Mouse (Mus musculus) hindbrain, embryonic 11.5 days (tissue): ENCODE results near the gene Dph6. TPM values are rescaled to one million over a fixed set of nuclear protein-coding genes. Genes with fewer than 3 reads are reported as not detected.

ENCODE experiments used
- ATAC-seq: fragments of 200-750 bp; cut with Nextera tagmentation; 2 replicates; pipeline ENCODE4 v1.8.0; 2017; ENCODE audit warnings: mild to moderate bottlenecking, moderate TSS enrichment, moderate library complexity; ENCODE audit not compliant: low FRiP score
- DNase-seq: peaks from one replicate; pipeline ENCODE4 v3.0.0-alpha.2; 2015; ENCODE audit warnings: low spot score
- H3K27ac ChIP-seq: fragments of 300-500 bp; sonication (generic); 2 replicates; pipeline ENCODE4 v1.5.1; 2014; ENCODE audit warnings: mild to moderate bottlenecking, low read depth, low read length
- H3K27me3 ChIP-seq: fragments of 300-500 bp; sonication (generic); 2 replicates; pipeline ENCODE4 v1.6.1; 2014; ENCODE audit warnings: mild to moderate bottlenecking, low read length, moderate library complexity, mixed read lengths; ENCODE audit not compliant: control insufficient read depth, insufficient read depth
- H3K36me3 ChIP-seq: fragments of 300-500 bp; sonication (generic); 2 replicates; pipeline ENCODE4 v1.6.1; 2014; ENCODE audit warnings: mild to moderate bottlenecking, low read length, moderate library complexity, mixed read lengths; ENCODE audit not compliant: control insufficient read depth, insufficient read depth
- H3K4me1 ChIP-seq: fragments of 300-500 bp; sonication (generic); replicated peaks from 2 replicates; pipeline ENCODE4 v1.6.1; 2014; ENCODE audit warnings: low read length, mixed read lengths; ENCODE audit not compliant: control insufficient read depth, insufficient read depth
- H3K4me2 ChIP-seq: fragments of 300-500 bp; sonication (generic); replicated peaks from 2 replicates; pipeline ENCODE4 v1.6.1; 2014; ENCODE audit warnings: mild to moderate bottlenecking, low read depth, low read length
- H3K4me3 ChIP-seq: fragments of 300-500 bp; sonication (generic); 2 replicates; pipeline ENCODE4 v1.5.1; 2014; ENCODE audit warnings: low read depth, low read length
- H3K9ac ChIP-seq: fragments of 300-500 bp; sonication (generic); 2 replicates; pipeline ENCODE4 v1.6.1; 2014; ENCODE audit warnings: low read depth, low read length
- H3K9me3 ChIP-seq: fragments of 300-500 bp; sonication (generic); 2 replicates; pipeline ENCODE4 v1.6.1; 2016; ENCODE audit warnings: low read length; ENCODE audit not compliant: control insufficient read depth
- WGBS: fragments of 180-500 bp; shearing (Covaris S2); extraction: QIAGEN DNeasy Blood & Tissue Kit; methylation state at CpG from one replicate; pipeline ENCODE4 v1.1.7; 2014; 5-methylcytosine and 5-hydroxymethylcytosine counted together
- polyA plus RNA-seq: library from polyadenylated mRNA; unstranded; fragments of >200 nt; fragmentation: Nextera tagmentation; extraction: Ambion mirVana; gene quantifications from 2 replicates; pipeline ENCODE4 v1.2.1, GENCODE M21; 2014

Gene Dph6
- polyA plus RNA-seq, 1 experiment from 2014 or later, result 18.4 TPM

DNA sequence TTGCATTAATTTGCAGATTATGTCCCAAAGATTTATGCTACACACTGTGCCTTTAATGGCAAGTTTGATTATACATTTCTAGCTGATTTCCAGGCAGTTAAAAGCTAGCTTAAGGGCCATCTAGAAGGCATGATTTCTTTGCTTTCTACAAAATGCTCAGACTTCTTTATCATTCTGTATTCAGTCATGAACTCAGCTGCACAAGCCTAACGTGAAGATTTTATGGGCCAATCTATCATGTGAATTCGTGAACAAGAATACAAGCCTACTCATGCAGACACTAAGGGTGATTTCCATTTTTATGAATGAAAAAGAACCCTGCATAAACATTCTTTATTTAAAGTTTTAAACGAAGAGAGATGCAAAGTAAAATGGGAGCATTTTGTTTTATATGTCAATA is 162.4 kb downstream of the Dph6 start:
- Histone ChIP-seq H3K4me2 (no peak overlapping the region), H3K27ac (no peak overlapping the region), H3K9ac (no peak overlapping the region), H3K9me3 (no peaks in the 10 kb centered on the region), H3K4me3 (no peak overlapping the region), H3K4me1 (no peaks in the 10 kb centered on the region), H3K27me3 (no peaks in the 10 kb centered on the region), H3K36me3 (no peaks in the 10 kb centered on the region)
- 57% methylated on average over 3 of the region's 3 CpGs for WGBS
- no peak for DNase-seq
- no peak for ATAC-seq

DNA sequence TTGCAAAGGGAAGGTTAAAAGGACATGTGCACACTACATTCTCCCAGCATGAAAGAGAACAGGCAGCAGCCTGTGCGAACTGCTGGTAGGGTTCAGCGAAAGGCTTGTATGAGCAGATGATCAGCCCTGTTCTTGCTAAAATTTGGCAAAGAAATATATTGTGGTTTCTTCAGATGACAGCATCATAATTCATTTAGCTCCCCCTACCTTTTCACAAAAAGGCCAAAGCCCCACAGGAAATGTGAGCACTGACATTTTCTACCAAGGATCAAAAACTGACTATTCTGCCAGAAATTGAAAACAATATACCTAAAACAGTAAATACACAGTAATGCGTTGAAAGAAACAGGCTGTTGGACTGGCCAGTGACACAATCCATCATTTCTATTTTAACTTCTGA is 162.9 kb downstream of the Dph6 start:
- Histone ChIP-seq H3K4me2 (no peak overlapping the region), H3K27ac (no peak overlapping the region), H3K27me3 (no peaks in the 10 kb centered on the region), H3K4me3 (no peak overlapping the region), H3K9ac (no peak overlapping the region), H3K36me3 (no peaks in the 10 kb centered on the region), H3K9me3 (no peaks in the 10 kb centered on the region), H3K4me1 (no peaks in the 10 kb centered on the region)
- WGBS, result 76% methylated on average over 3 of the region's 3 CpGs
- DNase-seq (no peak), ATAC-seq (no peak)

DNA sequence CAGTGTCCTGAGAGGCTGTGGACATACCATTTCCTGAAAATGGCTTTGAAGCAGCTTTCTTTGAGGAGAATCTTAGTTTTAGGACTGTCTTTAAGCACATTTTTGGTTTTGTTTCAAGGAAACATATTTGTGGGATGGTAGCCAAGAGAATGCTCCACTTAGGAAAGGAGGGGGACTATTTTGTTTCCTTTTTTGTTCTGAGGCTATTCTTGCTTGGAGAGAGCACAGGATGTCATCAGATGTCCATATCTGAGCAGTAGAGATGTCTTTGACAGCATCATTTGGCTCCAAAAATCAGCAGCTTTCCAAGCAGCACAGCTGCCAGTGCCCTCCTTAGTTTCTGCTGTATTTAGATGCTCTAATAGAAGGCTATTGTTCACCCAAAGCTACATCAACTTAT is 167.8 kb downstream of the Dph6 start:
- Histone ChIP-seq H3K27me3 (no peaks in the 10 kb centered on the region), H3K27ac (no peak overlapping the region), H3K9ac (no peak overlapping the region), H3K4me2 (no peak overlapping the region), H3K4me1 (no peaks in the 10 kb centered on the region), H3K4me3 (no peak overlapping the region), H3K36me3 (no peaks in the 10 kb centered on the region), H3K9me3 (no peaks in the 10 kb centered on the region)
- DNase-seq (no peak), ATAC-seq (no peak)
